Mouse (Mus musculus) CH12.LX (cell line): ENCODE data around the gene Pbld1.

Experiments used
- BHLHE40 ChIP-seq: IDR thresholded peaks from 2 replicates; pipeline ENCODE4 v1.6.1; 2011; ENCODE audit warnings: mild to moderate bottlenecking, low read depth, low read length, improper control_type of control experiment
- CTCF ChIP-seq, 2 experiments: IDR thresholded peaks in 1 of 2; conservative IDR thresholded peaks in 1 of 2; 2 replicates each; pipeline ENCODE4 v1.5.1; 2011 to 2012; ENCODE audit warnings: low read depth in 2 of 2, low read length in 2 of 2, improper control_type of control experiment in 1 of 2, inconsistent platforms in 1 of 2, mild to moderate bottlenecking in 1 of 2, moderate library complexity in 1 of 2
- E2F4 ChIP-seq: IDR thresholded peaks from 2 replicates; pipeline ENCODE4 v1.6.1; 2011; ENCODE audit warnings: low read depth, low read length, improper control_type of control experiment; ENCODE audit not compliant: insufficient replicate concordance
- EP300 ChIP-seq: IDR thresholded peaks from 2 replicates; pipeline ENCODE4 v1.6.1; 2011; ENCODE audit warnings: low read length, improper control_type of control experiment
- JUND ChIP-seq: conservative IDR thresholded peaks from 2 replicates; pipeline ENCODE4 v1.6.1; 2011; ENCODE audit warnings: low read depth, low read length, improper control_type of control experiment
- MAFK ChIP-seq: IDR thresholded peaks from 2 replicates; pipeline ENCODE4 v1.6.1; 2011; ENCODE audit warnings: low read length, improper control_type of control experiment; ENCODE audit not compliant: insufficient replicate concordance
- POLR2A ChIP-seq: IDR thresholded peaks from 2 replicates; pipeline ENCODE4 v1.6.1; 2011; ENCODE audit warnings: low read depth, mild to moderate bottlenecking, improper control_type of control experiment, low read length
- SIN3A ChIP-seq: IDR thresholded peaks from 2 replicates; pipeline ENCODE4 v1.6.1; 2012; ENCODE audit warnings: low read length, improper control_type of control experiment, inconsistent platforms
- UBTF ChIP-seq: IDR thresholded peaks from 2 replicates; pipeline ENCODE4 v1.6.1; 2012; ENCODE audit warnings: low read depth, mild to moderate bottlenecking, inconsistent platforms, low read length, improper control_type of control experiment, moderate library complexity
- USF1 ChIP-seq: IDR thresholded peaks from 2 replicates; pipeline ENCODE4 v1.6.1; 2014; ENCODE audit warnings: low read depth, mild to moderate bottlenecking, inconsistent platforms, low read length, improper control_type of control experiment

DNA sequence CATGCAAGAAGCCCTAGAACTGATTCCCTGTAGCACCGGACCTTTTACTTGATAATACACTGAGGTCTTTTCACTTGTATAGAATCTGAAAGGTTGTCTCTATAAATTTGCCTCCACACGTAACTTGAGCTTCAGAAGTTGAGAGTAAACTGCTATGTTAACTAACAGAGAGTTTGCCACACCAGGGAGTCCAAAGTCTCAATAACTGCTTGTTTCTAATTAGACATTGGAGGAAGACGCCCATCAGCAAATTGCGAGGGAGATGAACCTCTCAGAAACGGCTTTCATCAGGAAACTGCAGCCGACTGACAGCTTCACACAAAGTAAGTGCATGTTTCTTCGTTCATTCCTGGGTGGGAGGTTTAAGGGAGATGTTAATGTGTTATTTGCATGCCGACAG, 5.6 kb downstream of the Pbld1 start:
- TF ChIP-seq EP300 (no peak), CTCF (conservative IDR thresholded peaks at IDR 0.05 in 1 of 2, IDR thresholded peaks at IDR 0.05 in 1 of 2; ENCODE audit: low read depth in 2 of 2, low read length in 2 of 2) (no peak), SIN3A (no peak), USF1 (no peak), JUND (no peak), MAFK (no peak), UBTF (no peak), BHLHE40 (no peak), E2F4 (no peak), POLR2A (no peak)
